Mouse (Mus musculus) granulocyte monocyte progenitor cell, adult 5-6 weeks (primary cell): ENCODE results near the gene Pagr1a. TPM values are rescaled to one million over a fixed set of nuclear protein-coding genes. Genes with fewer than 3 reads are reported as not detected.

ENCODE experiments used
- ATAC-seq: replicated peaks from 2 replicates; pipeline ENCODE4 v1.8.0; 2016; ENCODE audit warnings: mild to moderate bottlenecking, moderate TSS enrichment, inconsistent platforms; ENCODE audit not compliant: poor library complexity, severe bottlenecking
- total RNA-seq, 2 experiments: library from RNA; stranded (forward) in 1 of 2; stranded (reverse) in 1 of 2; fragments of 200-712, 200-1000 nt in 1 of 2; fragments of >200 nt in 1 of 2; fragmentation: Nextera tagmentation in 1 of 2; gene quantifications; 2 replicates each; pipeline ENCODE4 v1.2.3; 2014 to 2017

The Pagr1a gene
- total RNA-seq, 2 experiments from 2014 or later: 27.2 to 50.8 TPM

- ATAC-seq: no peak
Observed at GRCm38 (mm10) chr7:127021563-127022527, 4.7 kb upstream of the Pagr1a start.

DNA sequence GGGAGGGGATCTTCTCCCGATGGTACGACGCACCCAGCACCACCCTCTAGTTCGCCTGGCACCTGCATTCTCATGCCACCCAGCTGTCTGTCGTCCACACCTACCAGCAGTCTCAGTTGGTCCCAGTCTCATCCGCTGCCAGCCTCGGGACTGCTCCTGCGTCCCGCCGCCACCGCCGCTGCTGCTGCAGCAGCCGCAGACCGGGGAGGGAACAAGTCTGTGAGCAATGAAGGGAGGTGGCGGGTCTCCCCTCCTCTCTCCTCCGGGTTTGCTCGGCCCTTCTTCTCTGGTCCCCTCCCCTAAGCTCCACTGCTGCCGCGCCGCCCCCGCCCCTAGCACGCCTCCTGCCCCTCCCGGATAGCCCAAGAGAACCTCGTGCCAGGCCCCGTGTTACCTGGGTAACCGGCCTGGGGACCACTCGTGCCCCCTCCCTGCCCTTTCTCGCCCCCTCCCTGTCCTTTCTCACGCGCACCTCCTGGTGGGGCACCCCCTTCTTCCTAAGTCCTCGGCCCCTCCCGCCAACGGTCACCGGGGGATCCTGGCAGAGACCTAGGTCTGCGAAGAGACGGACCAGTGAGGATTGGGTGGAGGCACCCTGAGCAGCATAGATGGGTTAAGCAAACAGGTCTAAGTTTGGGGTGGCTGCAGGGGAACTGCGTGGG is 3.9 kb upstream of the Pagr1a start, which contains the start of the genes Gm42742 and Prrt2:
Gene Gm42742 (minus strand): TSS at position 197 of the 662 bp plus-strand sequence.
Gene Prrt2 (minus strand): TSS at position 311 of the 662 bp plus-strand sequence.
- peak; percentile 4; the same call in 1 of the 2 replicates for ATAC-seq

DNA sequence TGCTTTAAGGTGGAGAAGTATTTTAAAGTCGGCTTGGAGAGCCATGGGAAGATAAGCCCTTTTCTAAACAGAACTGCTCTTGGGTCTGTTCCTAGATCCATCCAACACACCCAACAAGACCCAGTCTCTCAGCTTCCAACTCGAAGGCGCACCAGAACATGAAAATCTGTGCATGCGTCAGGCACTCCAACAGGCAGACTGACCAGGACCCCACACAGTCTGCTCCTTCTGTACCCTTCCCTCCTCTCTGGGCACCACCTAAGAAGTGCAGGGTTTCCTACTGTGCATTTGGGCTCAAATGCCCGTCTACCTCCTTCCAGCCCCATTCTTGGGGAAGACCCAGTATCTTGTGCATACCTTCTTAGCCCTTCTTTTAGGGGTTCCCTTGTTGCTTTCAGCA is 3.3 kb upstream of the Pagr1a start:
- ATAC-seq: no peak

GRCm38 (mm10) chr7:127020031-127020430 is 2.9 kb upstream of the Pagr1a start:
- no peak for ATAC-seq

GRCm38 (mm10) chr7:127019306-127019960 is 2.3 kb upstream of the Pagr1a start:
- ATAC-seq: no peak

DNA sequence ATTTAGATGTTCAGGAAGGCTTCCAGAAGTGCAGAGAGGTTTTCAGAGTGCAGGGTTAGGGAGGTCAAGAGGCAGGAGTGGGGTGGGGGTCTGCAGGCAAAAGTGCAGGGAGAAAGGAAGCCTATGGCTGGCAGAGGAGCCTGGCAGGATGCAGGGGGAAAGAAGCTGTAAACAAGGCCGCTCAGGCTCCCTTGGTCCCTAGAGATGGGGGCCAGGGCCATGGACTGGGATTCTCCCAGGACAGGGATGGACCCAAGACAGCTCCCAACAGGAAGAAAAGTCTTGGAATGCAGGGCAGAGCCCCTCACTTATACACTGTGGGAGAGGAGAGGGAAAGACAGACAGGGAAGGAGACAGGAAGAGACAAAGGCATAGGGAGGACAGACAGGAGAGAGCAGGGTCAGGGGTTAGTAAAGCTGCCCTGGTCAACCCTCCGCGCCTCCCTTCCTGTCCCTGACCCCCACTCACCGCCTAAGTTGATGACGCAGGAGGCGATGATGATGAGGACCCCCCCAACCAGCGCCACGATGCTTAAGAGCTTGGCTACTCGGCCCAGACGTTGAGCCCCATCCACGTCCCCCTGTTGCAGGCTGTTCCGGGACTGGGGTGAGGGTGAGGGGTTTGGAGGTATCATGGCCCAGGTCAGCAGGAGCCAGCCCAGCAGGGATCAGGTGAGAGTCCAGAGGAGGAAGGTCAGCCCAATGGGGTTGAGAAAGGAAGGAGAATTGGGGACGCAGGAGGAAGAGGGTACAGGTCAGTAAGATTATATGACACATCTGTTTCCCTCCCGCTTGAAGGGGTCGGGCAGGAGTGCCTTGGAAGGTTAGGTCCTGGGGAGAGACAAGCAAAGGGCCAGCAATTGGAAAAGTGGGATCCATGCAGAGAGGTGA is 1.5 kb upstream of the Pagr1a start:
- no peak for ATAC-seq

- no peak for ATAC-seq
Observed at GRCm38 (mm10) chr7:127017950-127018345, 796 bp upstream of the Pagr1a start.

DNA sequence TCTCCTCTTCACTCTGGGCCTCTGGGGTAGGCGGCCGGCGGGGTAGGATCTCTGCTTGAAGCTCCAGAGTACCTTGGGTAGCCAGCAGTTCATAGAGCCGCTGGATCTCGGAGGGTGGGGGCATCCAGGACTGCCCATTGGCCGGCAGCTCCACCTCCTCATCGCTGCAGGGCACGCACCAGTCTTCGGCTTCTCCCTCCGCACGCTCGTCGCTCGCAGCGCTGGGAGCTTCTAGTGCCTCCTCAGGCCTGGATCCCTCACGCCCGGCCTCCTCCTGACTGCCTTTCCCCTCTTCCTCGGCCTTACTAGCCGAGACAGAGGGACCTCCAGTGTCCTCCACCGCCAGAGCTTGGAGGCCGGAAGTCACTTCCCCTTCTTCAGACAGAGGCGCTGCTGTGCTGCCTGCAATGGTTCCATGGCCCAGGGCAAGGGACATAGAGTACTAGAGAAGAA is 640 bp downstream of the Pagr1a start:
- peak; percentile 37 for ATAC-seq

DNA sequence TGATC is 869 bp downstream of the Pagr1a start, which contains the start of gene Pagr1b:
Gene Pagr1b (minus strand): TSS at position 4 of the 5 bp plus-strand sequence.
- ATAC-seq: no peak

DNA sequence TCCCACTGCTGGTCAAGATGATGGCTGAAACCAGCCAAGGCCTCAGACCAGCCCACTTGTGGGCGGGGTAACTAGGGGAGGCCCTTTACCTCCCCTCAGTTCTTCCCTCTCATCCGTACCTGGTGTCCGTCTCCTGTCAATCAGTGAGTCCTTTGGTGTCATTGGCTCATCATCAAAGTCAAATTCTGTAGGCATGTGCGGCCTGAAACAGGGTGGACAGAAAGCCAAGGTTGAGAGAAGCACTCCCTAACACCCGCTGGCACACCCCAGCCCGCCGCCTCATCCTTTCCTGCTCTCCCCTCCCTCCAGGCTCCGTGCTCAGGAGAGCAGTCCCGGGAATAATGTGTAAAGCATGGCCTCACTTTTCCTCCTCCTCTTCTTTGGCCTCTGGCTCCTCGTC is 1.1 kb downstream of the Pagr1a start:
- ATAC-seq: peak; percentile 36

DNA sequence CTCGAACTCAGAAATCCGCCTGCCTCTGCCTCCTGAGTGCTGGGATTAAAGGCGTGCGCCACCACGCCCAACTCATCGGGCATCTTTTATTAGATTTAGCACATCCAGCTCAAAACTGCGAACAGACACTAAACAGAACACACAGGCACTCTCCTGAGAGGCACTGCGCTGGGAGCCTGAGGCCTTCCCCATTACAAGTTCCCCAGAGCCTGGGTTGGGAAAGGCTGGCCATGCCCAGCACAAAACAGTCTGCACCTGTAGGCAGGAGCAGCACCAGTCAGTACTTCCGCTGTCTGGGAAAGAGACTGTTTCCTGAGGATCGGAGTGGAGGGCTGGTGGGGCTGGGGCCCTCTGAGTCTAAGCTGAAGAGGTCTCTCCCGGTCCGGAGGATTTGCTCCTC is 2.2 kb downstream of the Pagr1a start:
- ATAC-seq: no peak

DNA sequence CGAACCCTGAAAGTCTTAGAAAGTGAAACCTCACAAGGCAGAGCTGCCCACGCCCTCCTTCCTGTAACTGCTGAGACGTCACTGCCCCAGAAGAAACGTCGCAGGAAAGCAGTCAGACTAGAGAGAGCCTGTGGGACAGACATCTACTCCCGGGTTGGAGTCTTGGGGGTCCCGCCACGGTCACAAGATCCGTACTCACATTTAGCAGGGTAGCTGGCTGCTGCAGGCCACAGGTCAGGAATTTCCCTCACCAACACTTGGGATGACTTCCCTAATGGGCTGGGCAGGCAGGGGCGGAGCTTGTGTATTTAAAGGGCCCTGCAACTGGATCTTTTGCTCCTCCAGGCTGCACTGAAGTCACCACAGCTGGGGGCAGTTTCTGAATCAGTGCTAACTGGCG is 2.8 kb downstream of the Pagr1a start, which contains the start of gene Mvp:
Gene Mvp (minus strand): TSS at position 302 of the 400 bp plus-strand sequence.
- peak; percentile 26 for ATAC-seq

DNA sequence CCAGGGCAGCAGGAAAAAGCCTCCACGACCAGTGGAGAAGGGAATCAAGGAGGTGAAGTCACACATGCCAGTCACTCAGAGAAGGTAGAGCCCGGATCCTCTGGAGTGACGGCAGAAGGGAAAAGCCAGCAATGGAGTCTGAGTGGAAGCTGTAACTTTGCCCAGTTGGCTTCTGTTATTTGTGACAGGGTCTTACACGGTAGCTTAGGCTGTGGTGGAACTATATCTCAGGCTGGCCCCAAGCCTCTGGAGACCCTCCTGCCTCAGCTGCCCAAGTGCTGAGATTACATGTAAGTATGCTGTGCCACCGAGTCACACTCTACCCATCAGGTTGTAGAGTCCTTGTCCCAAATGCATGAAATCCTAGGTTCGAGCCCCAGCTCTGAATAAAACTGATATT is 3.8 kb downstream of the Pagr1a start:
- no peak for ATAC-seq

GRCm38 (mm10) chr7:127012845-127013244 is 4.3 kb downstream of the Pagr1a start:
- no peak for ATAC-seq

DNA sequence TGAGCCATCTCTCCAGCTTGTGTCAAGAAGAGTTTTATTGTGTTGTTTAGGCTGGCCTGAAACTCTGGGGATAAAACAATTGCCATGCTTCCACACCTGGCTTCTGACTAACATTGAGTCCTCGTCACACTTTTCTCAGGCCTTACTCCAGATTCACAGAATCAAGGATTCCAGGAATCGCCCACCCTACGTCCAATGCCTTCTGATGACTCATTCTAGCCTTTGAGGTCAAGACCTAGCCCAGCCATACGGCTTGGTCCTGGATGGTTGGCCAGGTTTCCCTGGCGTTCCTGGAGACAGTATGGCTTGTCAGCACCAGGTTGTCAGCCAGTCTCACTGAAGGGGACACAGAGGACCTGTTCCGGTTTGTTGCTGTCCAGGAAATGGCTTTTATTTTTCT is 4.8 kb downstream of the Pagr1a start:
- ATAC-seq: no peak

DNA sequence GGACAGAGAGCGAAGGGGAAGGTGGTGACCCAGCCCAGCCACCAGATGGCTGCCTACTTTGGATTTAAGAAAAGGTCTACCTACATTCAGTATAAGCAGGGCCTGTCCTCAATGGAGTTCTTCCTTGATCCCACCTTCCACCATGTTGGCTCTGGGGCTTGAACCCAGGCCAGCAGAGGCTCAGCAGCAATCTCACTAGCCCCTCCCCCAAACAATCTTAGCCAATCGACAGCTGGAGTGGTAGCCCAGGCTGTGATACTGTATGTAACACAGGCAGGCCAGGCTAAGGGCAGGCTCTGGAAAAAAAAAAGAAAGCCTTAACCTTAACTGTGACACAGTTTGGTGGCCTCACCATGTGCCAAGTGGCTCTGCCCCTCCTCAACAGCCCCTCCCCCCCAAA is 5.4 kb downstream of the Pagr1a start:
- ATAC-seq: no peak

DNA sequence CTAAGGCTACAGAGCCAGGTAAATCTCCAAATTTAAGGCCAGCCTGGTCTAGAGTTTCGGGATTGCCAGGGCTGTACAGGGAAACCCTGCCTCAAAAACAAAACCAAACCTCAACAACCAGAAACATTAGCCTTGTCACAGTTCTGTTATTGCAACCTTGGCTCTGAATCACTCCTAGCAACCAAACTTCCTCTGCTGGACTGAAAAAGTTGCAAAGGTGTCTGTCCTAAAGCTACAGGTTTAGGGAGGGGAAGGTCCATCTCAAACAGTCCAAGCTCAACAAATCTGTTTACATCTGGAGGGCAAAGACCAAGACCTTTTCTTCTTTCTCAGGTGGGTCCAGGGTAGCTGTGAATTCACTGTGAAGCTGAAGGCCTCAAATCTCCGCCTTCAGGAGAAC is 6.1 kb downstream of the Pagr1a start:
- no peak for ATAC-seq

DNA sequence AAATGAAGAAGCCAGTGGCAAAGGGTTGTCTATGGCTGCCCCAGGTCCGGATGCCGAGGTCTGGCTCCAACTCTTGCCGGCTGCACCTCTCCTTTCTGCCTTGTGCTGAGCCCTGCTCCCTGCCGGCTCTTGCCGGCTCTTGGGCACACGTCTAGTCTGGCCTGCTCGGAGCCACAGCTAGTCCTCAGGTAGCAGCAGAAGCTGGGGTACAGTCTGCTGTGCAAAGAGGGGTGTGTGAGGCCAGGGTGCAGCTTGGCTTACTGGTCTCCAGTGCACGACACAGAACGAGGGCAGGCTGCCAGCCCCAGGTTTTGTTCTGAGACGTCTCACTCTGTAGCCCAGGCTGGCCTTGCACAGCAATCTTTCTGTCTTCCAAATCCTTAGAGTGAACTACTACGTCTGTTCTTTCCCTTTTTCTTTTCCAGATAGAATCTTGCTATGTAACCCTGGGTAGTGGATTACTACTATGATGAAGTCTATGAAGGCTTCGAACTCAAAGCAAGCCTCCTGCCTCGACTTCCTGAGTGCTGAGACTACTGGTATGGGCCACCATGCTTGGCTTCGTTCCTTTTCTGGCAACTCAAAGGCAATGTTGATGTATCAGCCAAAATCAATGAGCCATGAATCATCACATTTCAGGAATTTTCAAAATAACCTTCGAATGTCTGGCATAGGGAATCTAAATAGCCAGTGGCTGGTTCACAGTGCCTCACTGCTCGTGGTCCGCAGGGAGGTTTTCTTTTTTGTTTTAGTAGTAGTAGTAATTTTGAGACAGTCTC is 7.7 kb downstream of the Pagr1a start:
- ATAC-seq: no peak

DNA sequence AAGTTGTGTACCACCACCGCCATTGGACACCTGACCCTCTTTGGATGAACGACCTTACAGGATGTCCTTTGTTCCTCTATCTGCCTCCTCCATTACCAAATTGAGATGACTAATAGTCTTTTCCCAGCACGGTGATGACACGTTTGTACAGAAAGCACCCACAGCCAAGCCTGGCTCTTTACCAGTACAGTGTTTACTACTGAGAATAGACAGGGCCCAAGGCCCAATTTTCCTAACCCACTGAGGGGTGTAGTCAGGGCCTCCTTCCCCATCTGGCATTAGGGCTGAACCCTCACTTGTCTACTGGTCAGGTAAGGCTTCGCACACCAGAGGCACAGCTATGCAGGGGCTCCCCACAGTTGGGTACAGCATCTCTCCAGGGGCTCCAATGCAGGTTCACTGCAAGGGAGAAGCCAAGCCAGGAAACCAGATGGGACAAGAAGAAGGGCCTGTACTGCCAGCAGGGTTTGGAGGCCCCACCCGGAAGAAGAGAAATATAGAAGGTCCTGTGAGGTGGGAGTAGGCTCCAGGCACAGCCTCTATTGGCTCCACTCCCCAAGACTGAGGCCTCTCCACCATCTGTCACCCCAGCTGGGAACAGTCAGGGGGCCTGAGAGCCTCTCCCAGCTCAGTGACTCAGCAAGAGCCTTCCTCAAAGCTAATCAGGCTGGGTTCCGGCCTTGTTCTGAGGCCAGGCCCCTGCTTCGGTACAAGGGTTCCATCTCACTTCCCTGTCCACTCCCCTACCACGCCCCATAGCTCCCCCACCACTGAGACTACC is 8.7 kb downstream of the Pagr1a start:
- peak; percentile 93 for ATAC-seq
